ENCODE assay signal across 9 mouse cellular contexts in the genomic region with DNA sequence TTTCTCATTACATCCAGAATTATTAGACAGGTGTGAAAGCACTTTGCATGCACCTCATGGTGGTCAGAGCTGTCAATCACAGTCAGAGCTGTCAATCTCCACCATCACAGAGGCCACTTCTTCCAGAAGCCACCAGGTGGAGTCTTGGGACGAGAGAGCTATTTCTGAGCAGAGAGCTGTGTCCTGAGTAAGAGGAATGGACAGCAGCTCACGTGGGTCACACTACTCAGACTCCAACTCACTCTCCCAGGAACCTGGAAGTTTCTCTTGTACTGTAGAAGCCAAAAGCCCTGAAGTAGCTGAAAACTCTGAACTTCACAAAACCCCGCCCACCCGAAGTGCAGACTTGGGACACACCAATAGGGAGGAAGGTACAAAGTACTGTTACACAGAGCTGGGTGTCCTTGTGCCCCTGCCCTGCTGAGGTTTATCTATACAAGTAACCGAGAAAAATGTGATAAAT. TPM values are rescaled to one million over a fixed set of nuclear protein-coding genes. Genes with fewer than 3 reads are reported as not detected.
A peak's percentile ranks its signal among the peaks of the same experiment; 100 is the strongest.
DNase-seq lines count a peak whose midpoint lies in the region; ATAC-seq and TF ChIP-seq lines count a peak whose summit lies in the region.
"Had no signal": no experiment of that assay in that cellular context is flagged by ENCODE, and none has a peak within 500 bp of the region (broad histone marks: within the 10 kb centered on the region; RNA-seq: fewer than 3 reads in every experiment).

No protein-coding gene starts in this region.

- peak overlapping the region; percentile 48; the same call in 1 of the 2 replicates for H3K27ac ChIP-seq in liver, embryonic 13.5 days
- H3K27ac ChIP-seq in spleen, adult 2 months (ENCODE audit: insufficient read depth, low read length), result no peak overlapping the region
- H3K27ac ChIP-seq: neural tube, embryonic 13.5 days had no signal

- ATAC-seq in liver, embryonic 13.5 days (ENCODE audit: low read depth), result peak; percentile 70

- no peak overlapping the region for H3K4me3 ChIP-seq in liver, embryonic 13.5 days (replicated peaks)
- H3K4me3 ChIP-seq in spleen, adult 2 months (ENCODE audit: extremely low read depth, insufficient read depth, insufficient read length), result no peak overlapping the region
- H3K4me3 ChIP-seq: neural tube, embryonic 13.5 days had no signal

- H3K9ac ChIP-seq in liver, embryonic 13.5 days, result no peak overlapping the region
- H3K9ac ChIP-seq: neural tube, embryonic 13.5 days had no signal

- WGBS in liver, embryonic 13.5 days (ENCODE audit: insufficient replicate concordance), result 37% methylated on average over 5 of the region's 5 CpGs
- WGBS in spleen, adult 2 months, result 57% methylated on average over 5 of the region's 5 CpGs

- peaks cover 27% of the 10 kb centered on the region; the same call in 1 of the 2 replicates for H3K36me3 ChIP-seq in liver, embryonic 13.5 days
- peaks cover 11% of the 10 kb centered on the region for H3K36me3 ChIP-seq in spleen, adult 2 months (ENCODE audit: control insufficient read depth, insufficient read depth, low read length)
- H3K36me3 ChIP-seq: neural tube, embryonic 13.5 days had no signal

- no peaks in the 10 kb centered on the region for H3K27me3 ChIP-seq in liver, embryonic 13.5 days
- H3K27me3 ChIP-seq in spleen, adult 2 months (ENCODE audit: control insufficient read depth, insufficient read depth, low read length), result no peaks in the 10 kb centered on the region
- H3K27me3 ChIP-seq: neural tube, embryonic 13.5 days had no signal

- TF ChIP-seq CTCF in spleen, adult 2 months (IDR thresholded peaks at IDR 0.05; ENCODE audit: extremely low read depth, insufficient read depth, insufficient read length, insufficient replicate concordance), result peak; percentile 22; the same call in 1 of the 2 replicates

- peaks cover 33% of the 10 kb centered on the region for H3K4me1 ChIP-seq in liver, embryonic 13.5 days (replicated peaks)
- peaks cover 10% of the 10 kb centered on the region; the same call in 1 of the 2 replicates for H3K4me1 ChIP-seq in spleen, adult 2 months (ENCODE audit: control insufficient read depth, insufficient read depth, insufficient read length)
- H3K4me1 ChIP-seq: neural tube, embryonic 13.5 days had no signal

- DNase-seq in heart, postnatal 10 days, result peak; percentile 41 to 62
- no peak for DNase-seq in heart, postnatal 36 days
- DNase-seq in NIH3T3 (ENCODE audit: low read depth), result peak; percentile 71
- DNase-seq in forelimb bud, embryonic 11.5 days (ENCODE audit: low read depth, low spot score), result peak; percentile 46
- DNase-seq in liver, embryonic 13.5 days, result peak; percentile 43
- peak in 1 of 2 experiments; percentile 28 for DNase-seq in spleen, adult 2 months (ENCODE audit: low read depth in 1 of 2, low spot score in 2 of 2)
- DNase-seq in T-cell, adult 2 months (ENCODE audit: low spot score), result no peak
- DNase-seq in cerebellum, postnatal 36 days, result no peak

- intact Hi-C loops in heart, postnatal 10 days (cut with DNase I), result loop anchor here (5.0 kb wide), 1 partner anchor 229 kb away; the partner anchor contains the start of gene Mical3
- intact Hi-C loops in heart, postnatal 36 days (cut with DNase I), result loop anchor here (5.0 kb wide), 1 partner anchor 229 kb away; the partner anchor contains the start of gene Mical3

- no peaks in the 10 kb centered on the region for H3K9me3 ChIP-seq in liver, embryonic 13.5 days (replicated peaks)
- H3K9me3 ChIP-seq: neural tube, embryonic 13.5 days had no signal

- no peak overlapping the region for H3K4me2 ChIP-seq in liver, embryonic 13.5 days
- H3K4me2 ChIP-seq: neural tube, embryonic 13.5 days had no signal

- TF ChIP-seq POLR2A in spleen, adult 2 months (IDR thresholded peaks at IDR 0.05; ENCODE audit: low read depth, low read length), result no peak

RNA-seq across cellular contexts. Expression of gene Bid, which starts 13.2 kb away (rescaled TPM):
- total RNA-seq in heart, postnatal 10 days (2021), result 1 to 10 TPM; 2.4 TPM
- total RNA-seq in heart, postnatal 36 days (2021), result 1 to 10 TPM; 1.1 to 1.3 TPM
- 27.9 and 28.4 TPM in 2 replicates for polyA plus RNA-seq in liver, embryonic 13.5 days (2015; fragmentation: Nextera tagmentation; extraction: Ambion mirVana)
- polyA plus RNA-seq in spleen, adult 2 months (2012; rRNA removed), result 23.6 and 24.0 TPM in 2 replicates

Comparison
In these comparisons a context has a peak if more than half of its experiments do, and no peak if none do; other contexts are left out.
1. DNase-seq: peak in heart, postnatal 10 days (2 of 2), NIH3T3 (single experiment), forelimb bud, embryonic 11.5 days (single experiment) and liver, embryonic 13.5 days (single experiment); none in heart, postnatal 36 days (0 of 2), T-cell, adult 2 months (single experiment) and cerebellum, postnatal 36 days (0 of 2).